Mouse (Mus musculus) spleen, embryonic (tissue): ENCODE data around the gene Clec16a.

Experiments used
- CTCF ChIA-PET: fragments of 350-600 bp; sonication (Branson Sonifier 250); formaldehyde crosslinking; loops from one replicate; lab custom pipeline; 2022; lab: Charles Lee

Gene Clec16a

DNA sequence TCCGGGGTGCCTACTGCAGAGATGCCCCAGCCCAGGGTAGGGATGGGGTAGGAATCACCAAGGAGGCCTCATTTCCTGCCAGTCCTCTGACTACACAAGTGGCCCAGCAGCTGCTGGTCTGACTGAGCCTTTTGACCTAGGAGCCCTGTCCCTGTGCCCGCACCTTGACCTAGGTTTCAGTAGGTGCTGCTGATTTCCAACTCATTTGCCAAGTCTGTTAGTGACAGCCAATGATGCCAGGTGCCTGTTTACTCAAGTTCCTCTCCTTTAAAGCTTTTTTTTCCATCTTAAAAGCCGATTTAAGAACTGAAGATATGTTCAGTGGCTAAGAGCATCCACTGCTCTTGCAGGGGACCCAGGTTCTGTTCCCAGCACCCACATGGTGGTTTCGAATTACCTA, 11.4 kb upstream of the Clec16a start:
- CTCF ChIA-PET = interaction anchor here (0.7 kb wide), 1 partner anchor 152 kb away, joined by 7 read pairs; no protein-coding TSS in a partner anchor

DNA sequence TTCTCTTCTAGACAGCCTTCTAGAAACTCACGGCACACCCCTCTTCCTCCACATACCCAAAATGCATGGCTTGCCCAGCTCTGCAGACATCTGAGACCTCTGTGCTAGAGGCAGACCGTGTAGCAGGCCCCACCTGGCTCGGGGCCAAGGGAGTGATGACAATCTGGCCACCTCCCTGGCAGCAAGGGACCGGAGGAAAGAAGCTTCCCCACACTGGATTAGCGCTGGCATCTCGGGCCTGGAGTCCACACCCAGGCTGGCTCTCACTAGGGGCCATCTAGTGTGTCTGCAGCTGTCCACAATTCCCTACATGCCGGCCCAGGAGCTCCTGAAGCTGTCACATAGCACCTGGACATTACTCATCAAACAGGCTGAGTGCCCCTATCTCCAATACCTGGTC, 10.6 kb upstream of the Clec16a start:
- CTCF ChIA-PET = interaction anchor here (1.0 kb wide), 1 partner anchor 18 kb away, joined by 3 read pairs; no protein-coding TSS in a partner anchor

DNA sequence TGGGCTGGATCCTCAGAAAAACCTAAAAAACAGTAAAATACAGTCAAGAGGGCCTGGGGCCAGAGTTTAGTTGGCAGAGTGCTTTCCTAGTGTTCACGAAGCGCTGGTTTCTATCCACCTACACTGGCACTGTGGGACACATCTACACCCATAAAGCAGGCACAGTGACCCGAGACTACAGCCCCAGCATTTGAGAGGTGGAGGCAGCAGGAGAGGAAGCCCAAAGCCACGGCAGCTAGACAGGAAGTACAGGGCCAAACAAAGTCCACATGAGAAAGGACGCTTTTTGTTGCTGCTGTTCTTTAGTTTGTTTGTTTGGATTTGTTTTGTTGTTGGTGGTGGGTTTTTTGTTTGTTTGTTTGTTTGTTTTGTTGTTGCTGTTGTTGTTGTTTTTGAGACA, 8.8 kb upstream of the Clec16a start:
- CTCF ChIA-PET = interaction anchor here (0.5 to 0.7 kb wide), 2 partner anchors 14 to 24 kb away, joined by 6 to 13 read pairs; no protein-coding TSS in a partner anchor

DNA sequence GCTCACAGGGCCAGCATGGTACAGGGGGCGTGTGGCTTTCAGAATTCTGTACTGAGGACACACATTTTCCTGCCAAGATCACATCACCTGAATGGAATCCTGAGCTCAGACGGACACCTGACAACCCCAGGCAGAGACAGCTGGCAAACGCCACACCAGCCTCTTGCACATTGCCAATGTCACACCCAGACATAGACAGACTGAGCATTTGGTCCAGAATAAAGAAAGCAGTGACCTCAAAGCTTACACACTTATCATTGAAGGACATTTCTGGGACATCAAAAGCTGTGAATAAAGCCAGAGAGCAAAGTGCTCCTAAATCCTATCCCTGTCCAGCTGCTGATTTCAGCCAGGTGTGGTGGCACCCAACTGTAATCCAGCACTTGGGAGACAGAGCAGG, 8.2 kb upstream of the Clec16a start:
- CTCF ChIA-PET = interaction anchor here (0.5 kb wide), 1 partner anchor 15 kb away, joined by 6 read pairs; no protein-coding TSS in a partner anchor

DNA sequence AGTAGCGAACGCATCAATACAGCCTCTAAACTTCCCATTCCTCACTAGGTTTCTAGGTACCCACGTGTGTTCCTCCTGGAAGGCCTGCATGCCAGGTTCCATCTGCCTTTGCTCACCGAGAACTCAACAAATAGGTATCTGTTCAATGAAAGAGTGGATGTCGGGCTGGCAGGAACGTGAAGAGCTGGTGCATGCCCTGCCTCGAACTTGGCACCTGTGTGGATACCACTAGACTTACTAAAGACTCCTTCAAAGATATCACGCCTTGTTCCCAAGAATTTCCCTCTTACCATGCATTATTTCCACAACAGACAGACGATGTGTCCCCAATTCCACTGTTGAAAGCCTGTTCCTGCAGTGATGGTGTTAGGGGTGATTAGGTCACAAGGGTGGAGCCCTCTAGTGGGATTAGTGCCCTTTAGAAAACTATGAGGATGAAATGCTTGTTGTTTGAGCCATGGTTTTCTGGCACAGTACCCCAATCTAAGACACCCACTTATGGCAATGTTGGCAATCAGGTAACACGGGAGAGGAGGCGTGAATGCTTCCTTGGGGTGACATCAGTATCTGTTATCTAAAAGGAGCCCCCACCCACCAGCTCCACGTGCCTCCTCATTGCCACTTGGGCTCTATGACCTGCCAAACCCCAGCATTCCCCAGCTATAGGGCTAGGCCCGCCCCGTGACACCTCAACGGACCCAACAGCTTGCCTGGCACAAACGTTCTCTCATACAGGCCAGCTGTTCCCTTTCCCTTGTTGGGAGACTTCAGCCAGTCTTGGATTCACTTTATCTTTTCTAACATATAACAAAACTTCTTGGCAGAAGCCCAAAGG, 4.2 kb upstream of the Clec16a start:
- CTCF ChIA-PET = interaction anchor here (0.6 kb wide), 1 partner anchor 40 kb away, joined by 4 read pairs; no protein-coding TSS in a partner anchor

DNA sequence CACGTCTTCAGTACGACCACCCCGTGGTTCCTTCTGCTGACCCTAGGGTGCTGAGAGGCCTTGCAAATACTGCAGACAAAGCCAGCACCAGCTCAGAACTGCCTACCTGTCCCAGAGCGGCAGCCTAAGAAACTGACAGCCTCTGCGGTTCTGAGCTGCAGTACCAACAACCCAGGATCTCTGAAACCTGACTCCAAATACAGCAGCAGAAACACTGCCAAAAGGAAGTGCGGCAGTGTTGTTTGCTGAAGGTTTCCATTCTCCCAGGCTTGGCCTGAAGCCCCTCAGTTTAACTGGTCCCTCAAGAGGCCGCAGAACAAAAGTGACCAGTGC, 3.6 kb upstream of the Clec16a start:
- CTCF ChIA-PET = no interaction called here

DNA sequence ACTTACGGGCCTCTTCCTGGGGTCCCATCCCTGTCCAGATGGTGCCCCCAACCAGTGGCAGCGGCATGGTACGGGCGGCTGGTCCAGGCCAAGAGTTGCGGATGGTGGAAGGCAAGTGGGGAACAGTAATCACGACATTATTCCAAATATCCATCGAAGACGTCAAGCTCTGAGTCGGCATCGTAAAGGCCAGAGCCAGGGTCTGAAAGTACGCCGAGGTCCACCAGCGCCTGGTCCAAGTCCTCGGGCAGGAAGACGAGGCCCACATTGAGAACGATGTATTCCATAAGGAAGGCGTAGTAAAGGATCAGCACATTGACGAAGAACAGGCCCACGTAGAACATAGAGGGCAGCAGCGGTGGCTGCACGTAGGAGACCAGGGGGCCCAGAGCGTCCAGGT, 2.9 kb upstream of the Clec16a start:
- CTCF ChIA-PET = no interaction called here

DNA sequence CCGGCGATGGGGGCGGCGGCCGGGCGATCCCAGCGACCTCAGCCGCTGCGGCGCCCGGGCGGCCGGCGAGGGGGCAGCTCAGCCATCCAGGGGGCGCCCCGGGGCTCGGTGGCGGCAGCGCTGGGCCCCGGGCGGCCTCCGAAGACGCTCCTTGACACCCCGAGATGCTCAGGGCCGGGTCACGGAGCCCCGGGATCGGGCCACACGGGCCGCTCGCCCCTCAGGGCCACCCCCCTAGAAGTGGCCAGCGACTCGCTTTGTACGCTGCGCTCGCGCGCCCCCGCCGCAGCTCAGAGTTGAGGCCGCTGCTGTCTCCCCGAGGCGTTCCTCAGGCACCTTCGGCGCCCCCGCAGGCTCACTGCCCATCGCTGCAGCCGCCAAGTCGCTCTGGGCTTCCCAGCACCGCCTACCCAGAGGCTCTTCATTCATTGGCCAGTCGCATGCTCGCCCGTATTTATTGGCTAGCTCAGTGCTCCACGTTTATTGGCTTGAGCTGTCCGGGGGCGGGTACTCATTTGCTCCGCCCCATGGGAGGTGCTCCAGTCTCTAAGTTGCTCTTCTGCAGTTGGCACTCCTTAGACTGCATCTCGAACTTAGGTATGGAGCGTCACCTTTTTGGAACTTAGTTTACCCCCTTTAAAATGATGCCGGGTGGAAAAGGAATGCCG, 2.3 kb upstream of the Clec16a start, which contains the start of gene Dexi:
Gene Dexi, minus strand, starts transcription at position 357 of the 668 bp plus-strand sequence.
- CTCF ChIA-PET = no interaction called here

DNA sequence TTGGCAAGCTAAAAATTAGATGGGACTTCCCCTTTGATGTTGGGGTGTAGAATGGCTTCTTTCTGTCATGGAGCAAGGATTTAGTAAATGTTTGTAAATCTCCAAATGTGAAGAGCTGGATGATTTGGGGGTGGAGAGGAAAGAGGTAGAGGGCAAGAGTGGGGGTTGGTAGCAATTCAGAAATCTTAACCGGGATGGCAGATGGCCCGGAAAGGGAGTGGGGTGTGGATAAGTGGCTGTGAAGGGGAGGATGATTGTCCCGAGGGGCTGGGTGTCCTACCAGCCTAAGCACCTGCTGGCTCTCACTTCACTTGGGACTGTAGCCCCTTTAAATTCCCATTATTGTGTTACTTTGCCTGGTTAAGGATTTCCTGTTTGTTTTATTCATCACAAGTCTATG, 1.7 kb downstream of the Clec16a start:
- CTCF ChIA-PET = no interaction called here

DNA sequence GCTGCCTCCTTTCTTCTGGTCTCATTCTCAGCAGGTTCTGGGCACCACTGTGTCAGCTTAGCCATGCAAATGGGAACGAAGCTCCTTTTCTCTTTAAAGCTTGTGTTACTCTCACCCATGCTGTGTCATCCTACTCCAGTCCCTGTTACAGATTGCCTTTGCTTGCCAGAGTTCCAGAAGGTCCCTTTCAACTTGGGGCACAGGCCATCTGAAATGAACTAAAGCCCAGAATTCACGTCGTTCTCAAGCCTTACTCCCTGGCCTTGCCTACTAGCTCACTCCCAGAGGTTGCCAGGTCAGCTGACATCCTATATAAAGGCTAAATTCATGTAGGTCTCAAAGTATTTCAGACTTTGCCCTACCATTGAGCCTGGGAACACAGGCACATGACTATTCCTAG, 3.8 kb downstream of the Clec16a start:
- CTCF ChIA-PET = no interaction called here

DNA sequence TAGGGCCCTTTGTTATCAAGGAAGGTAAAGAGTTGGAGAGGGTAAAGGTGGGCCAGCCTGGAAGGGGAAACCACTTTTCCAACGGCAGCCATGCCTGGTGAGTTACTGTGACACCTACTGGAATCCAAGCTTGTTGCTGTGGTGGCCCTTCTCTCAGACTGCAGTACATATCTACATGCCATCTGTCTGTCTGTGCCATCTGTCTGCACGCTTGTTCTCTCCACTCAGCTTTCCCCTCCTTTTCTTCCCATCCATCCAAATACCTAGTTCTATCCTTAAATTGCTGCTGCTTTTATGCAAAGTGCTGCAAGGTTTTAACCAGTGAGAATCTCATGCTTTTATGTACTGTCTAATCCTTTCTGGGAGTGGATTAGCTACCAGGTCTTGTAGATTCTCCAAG, 4.5 kb downstream of the Clec16a start:
- CTCF ChIA-PET = no interaction called here

DNA sequence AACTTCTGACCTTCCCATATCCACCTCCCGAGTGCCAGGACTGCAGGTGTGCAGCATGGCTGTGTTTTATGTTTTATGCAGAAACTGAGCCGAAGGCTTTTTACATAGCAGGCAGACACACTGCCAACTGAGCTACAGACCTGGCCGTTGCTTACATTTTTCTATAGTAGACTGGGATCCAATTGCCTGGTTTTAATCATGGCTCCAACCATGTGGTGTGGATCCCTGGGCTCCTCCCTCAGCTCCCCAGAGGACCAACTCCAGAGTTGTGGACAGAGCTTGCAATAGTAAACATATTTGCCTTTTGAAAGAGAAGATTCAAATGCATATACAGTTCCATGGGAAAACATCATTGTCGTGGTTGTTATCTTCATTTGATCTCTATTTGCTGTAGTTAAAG, 6.5 kb downstream of the Clec16a start:
- CTCF ChIA-PET = no interaction called here

DNA sequence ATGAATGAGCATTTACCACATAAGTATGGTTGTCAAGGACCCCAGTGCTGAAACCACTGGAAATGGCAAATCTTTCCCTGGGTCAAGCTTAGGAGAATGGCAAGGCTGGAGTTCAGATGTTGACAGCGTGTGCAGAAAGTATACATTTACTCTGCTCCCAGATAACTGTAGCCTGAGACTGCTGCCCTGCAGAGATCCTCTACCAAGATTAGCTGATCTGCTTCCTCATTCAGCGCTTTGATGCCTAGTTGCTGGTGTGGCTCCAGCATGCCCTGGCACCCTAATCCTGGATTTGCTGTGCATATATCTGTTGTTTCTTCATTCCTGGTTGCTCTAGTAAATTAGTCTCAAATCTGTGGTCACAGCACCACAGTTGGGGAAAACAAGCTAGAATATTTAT, 8.7 kb downstream of the Clec16a start:
- CTCF ChIA-PET = no interaction called here

DNA sequence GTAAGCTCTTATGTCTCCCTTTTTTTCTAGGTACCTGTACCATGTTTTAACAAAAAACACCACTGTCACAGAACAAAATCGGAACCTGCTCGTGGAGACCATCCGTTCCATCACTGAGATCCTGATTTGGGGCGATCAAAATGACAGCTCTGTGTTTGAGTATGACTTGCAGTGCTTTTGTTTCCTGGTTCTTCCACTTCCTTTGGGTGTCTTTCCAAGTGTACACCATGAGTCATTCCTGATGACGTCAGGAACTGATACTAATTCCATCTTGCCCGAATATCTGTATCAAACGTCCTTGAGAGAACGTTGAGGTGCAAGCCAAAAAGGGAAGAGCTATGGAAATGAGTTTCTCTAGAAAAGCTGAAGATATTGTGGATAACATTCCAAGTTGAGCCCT, 14.9 kb downstream of the Clec16a start:
- CTCF ChIA-PET = no interaction called here

DNA sequence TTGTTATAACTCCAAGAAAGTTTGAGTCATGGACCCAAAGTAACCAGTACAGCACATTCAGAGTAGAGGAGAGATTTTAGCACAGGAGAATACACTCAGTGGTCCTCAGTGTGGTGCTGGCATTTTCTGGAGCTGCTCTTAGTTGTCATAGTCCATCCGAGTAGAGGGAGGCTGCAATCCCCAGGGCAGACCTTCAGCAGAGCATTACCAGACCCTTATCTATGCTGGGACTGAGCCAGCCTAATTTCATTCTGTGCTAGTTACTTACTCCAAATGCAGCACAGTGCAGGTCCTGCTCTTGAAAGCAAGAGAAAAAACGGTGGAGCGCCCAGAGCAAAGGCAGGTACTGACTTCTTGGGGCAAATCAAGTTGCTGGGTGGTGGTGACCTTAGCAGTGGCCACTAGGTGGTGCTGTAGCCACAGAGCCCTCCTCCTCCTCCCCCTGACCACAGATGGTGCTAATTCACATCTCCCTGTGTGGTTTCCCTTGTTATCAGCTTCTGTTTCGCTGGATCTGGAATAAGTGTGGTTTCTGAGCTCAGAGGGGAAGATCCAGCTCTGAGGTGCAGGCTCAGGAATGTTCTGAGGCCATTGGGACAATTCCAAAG, 20.2 kb downstream of the Clec16a start:
- CTCF ChIA-PET = interaction anchor here (0.6 kb wide), 2 partner anchors 43 to 732 kb away, joined by 4 to 5 read pairs; no protein-coding TSS in a partner anchor

DNA sequence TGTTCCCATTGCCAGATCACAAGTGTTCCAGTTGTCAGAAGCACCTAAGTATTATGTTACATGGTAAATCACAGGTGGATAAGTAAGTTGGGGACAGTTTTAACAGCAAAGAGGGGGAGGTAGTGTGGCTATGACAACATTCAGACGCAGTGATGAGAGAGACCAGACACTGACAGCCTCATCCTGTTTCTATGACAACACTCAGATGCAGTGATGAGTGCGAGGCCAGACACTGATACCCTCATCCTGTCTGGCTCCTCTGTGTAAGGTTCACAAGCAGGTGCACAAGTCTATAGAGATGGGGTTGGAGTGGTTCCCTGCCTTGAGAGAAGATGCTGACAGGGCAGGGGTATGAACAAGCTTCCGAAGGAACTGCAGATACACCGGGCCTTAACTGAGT, 22.0 kb downstream of the Clec16a start:
- CTCF ChIA-PET = interaction anchor here (0.8 kb wide), 1 partner anchor 113 kb away, joined by 3 read pairs; no protein-coding TSS in a partner anchor

DNA sequence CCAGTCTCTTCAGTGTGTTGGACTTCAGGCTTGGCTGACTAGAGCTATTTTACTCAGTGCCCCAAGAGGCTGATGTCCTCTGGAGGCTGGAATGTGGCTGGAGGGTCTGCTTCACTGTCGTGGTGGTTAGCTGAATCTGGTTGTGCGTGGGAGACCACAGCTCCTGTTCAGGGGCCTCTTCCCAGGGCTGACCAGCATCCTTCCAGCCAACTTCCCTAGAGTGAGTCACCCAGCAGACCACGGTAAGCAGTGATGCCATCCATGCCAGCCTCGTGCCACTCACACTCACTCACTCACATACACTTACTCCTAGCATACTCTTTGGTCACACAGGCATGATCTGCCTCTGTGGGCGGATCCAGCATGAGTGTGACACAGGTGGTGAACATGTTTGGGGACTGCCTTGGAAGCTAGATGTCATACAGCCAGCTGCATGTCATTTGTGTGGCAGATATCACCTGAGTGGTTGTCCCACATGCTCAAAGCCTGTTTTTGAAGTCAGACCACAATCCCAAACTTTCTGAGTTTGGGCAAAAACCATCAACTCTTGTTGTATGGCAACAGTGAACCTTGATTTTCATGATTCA, 24.8 kb downstream of the Clec16a start:
- CTCF ChIA-PET = interaction anchor here (0.5 kb wide), 1 partner anchor 706 kb away, joined by 12 read pairs; no protein-coding TSS in a partner anchor

DNA sequence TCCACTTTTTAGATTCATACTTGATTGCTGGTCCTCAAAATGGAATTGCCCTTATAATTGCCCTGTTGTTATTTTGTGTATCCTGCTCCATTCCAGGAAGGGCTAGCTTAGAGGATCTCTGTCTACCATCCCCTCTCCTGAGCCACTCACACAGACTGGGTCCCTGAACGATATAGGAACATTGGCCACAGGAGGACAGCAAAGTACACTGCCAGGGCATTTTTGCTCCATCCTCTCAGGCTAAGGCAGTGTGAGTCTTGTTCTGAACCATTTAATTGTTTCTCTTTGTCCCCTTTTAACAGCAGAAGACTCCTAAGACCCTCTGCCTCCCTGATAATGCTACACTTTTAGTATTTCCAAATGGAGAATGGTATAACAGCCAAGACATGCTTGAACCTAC, 25.6 kb downstream of the Clec16a start:
- CTCF ChIA-PET = no interaction called here

DNA sequence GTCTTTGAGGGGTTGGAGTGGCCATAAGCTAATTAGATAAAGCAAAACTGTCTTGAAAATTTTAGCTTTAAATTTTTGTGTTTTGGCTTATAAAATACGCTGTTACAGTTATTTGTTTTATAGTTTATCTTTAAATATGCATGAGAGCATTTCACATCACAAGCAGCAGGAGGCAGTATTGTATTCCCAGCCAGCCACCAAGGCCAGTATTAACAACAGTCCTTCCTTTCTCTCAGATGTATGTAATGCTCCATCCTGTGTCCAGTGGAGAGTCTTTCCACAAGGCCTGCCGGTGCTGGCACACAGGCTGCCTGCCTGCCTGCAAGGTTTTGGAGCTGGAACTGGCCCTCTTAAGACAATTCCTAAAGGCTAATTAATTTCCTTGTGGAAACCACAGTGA, 26.7 kb downstream of the Clec16a start:
- CTCF ChIA-PET = no interaction called here

DNA sequence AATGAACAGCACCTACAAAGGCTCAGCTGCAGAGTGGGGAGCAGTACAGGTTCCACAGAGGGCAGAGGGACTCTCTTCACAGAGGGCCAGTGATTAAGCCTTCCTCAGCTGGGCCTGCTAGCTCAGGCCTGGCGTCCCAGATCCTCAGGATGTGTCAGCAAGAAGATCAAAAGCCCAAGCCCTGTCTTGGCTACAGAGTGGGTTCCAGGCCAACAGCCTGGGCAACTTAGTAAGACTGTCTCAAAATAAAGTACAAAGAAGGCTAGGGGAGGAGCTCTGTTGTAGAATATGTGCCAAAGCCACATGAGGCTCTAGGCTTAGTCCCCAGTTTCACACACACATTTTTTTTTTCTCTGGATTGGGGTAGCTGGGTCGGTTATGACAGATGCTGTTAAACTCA, 29.8 kb downstream of the Clec16a start:
- CTCF ChIA-PET = no interaction called here

DNA sequence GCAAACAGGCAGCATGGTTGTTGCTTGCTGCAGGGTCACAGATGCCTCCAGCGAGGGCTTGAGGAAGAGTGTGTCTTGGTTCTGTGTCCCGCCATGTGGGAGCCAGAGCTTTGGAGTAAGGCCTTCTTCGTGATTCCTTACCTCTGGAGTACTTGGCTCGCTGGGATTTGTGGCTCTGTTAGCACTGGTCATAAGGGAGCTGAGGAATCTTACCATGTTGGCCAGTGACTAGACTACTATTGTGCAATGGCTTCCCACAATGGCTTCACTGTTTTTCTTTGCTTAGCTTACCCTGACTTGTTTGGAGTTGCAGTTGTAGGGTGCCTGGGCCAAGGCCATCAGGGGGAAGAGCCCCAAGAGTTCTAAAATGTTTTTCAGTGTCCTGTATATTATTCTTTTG, 30.8 kb downstream of the Clec16a start:
- CTCF ChIA-PET = no interaction called here

DNA sequence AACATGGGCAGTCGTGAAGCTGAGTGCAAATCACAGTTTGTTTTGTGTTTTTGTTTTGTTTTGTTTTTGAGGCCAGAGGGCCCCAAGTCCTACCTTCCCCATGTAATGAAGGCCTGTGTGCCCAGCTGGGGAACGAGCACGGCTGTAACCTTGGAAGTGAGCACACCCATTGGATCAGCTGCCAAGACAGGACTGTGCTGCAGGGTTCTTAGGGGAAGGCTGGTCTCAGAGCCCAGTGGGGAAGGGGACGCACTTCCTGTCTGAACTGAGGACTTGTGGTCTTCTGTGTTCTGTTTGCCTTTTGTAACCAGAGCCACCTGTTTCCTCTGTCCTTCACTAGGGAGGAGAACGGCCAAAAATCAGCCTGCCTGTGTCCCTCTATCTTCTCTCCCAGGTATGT, 32.4 kb downstream of the Clec16a start:
- CTCF ChIA-PET = no interaction called here
